Mouse (Mus musculus): Measurements from ENCODE around the gene Tubgcp2. TPM values are rescaled to one million over a fixed set of nuclear protein-coding genes. Genes with fewer than 3 reads are reported as not detected.

Gene Tubgcp2
- total RNA-seq, 2 experiments from 2014 or later, result 19.7 to 23.5 TPM

DNA sequence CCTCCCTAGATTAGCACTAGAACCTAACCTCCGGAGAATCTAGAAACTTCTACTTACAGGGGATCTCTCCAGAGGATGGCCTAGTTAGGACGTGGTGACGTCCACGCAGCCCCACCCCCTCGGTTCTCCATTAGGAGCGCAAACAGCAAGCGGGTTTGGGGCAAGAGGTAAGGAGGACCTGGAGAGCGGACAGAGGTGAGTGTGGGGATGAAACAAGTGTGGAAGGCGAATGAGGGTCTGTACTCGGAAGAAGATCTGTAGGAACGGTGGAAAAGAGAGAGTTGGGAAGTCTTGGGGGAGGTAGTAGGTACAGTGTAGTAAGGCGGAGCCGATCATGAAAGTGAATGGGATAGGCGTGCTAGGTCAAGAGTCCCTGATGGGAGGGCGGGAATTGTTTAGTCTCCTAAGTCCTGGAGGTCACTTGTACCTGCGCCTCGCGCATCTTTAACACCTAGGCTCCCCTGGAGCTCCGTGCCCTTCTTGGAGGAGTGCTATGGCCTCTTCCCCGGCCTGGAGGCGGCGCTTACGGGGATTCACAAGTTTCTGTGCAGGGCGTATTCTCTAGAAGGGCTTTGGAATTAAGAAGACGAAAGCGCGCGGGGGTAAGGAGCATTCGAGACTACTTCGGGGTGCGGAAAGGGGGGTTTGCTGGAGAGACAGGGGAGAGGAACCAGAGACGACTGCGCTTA, 86.0 kb downstream of the Tubgcp2 start:
- intact Hi-C loops (cut with DNase I), result no loop called here
- Histone ChIP-seq H3K27ac (peak overlapping the region; percentile 82), H3K4me3 (peak overlapping the region; percentile 81)
- DNase-seq, result peak; percentile 55
- TF ChIP-seq CTCF (IDR thresholded peaks at IDR 0.05), result no peak

DNA sequence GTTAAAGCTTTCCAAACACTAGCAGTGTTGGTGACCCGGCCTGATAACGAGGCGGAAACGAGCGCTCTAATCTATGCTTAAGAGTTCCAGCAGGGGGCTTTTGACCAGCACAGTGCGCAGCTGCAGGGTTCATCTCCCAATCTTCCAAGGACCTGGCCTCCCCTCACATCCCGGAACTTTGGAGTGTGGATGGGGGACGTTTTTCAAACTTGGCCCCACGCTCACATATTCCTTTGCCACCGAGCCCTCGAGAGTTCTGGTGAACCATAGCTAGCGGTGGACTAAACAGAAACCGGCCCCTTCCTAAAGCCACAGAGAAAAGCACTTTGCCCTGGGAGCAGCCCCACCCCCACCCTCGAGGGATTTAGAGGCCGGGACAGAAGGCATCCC, 86.6 kb downstream of the Tubgcp2 start:
- H3K27ac ChIP-seq, result peak overlapping the region; percentile 82
- peak; percentile 51 for TF ChIP-seq CTCF (IDR thresholded peaks at IDR 0.05)
- intact Hi-C loops (cut with DNase I), result no loop called here
- peak; percentile 50 for DNase-seq
- peak overlapping the region; percentile 81 for H3K4me3 ChIP-seq

DNA sequence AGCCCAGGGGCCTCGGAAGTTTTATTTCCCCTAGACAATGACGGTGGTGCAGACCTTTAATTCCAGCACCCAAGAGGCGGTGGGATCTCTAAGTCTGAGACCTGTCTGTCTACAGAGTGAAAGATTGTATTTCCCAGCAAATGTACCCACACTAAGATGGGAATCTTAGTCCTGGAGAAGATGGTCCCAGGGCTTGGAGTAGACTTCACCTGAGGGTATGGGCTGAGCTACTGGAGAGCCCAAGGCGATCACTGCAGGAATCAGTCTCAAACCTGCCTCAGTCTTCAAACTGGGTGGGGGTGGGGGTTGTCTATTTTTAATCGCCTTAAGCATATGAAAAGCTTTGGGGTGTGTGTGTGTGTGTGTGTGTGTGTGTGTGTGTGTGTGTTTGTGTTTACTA, 90.4 kb downstream of the Tubgcp2 start:
- intact Hi-C loops (cut with DNase I), result no loop called here
- TF ChIP-seq CTCF (IDR thresholded peaks at IDR 0.05), result no peak
- no peak for DNase-seq
- no peak overlapping the region for H3K4me3 ChIP-seq
- no peak overlapping the region for H3K27ac ChIP-seq

Small RNA genes within 50 kb of the gene (microRNA-seq; reads per million reads assigned to microRNA genes)
- not detected for gene Mir202
- gene Mir7062, result not detected
- gene mmu-mir-7686, result not detected

Other genes with a start within 250 kb of the Tubgcp2 start
- under 1 TPM in 1 of 2 experiments, not detected in 1; 0.08 TPM for gene Adgra1, start 202.5 kb downstream of the Tubgcp2 start, total RNA-seq (2021)
- gene Kndc1, start 142.0 kb downstream of the Tubgcp2 start, total RNA-seq (2021), result not detected
- not detected for gene Utf1, start 92.9 kb downstream of the Tubgcp2 start, total RNA-seq (2021)
- not detected for gene 6430531B16Rik, start 57.9 kb downstream of the Tubgcp2 start, total RNA-seq (2021)
- gene Adam8, start 44.1 kb downstream of the Tubgcp2 start, total RNA-seq (2021), result under 1 TPM; 0.39 to 0.43 TPM
- 1 to 10 TPM; 8.4 to 8.6 TPM for gene Zfp511, start 278 bp downstream of the Tubgcp2 start, total RNA-seq (2021)
- not detected for gene Msx3, start 12.4 kb upstream of the Tubgcp2 start, total RNA-seq (2021)
- gene Caly, start 45.9 kb upstream of the Tubgcp2 start, total RNA-seq (2021), result under 1 TPM in 1 of 2 experiments, not detected in 1; 0.20 TPM
- not detected for gene Prap1, start 56.7 kb upstream of the Tubgcp2 start, total RNA-seq (2021)
- gene Fuom, start 65.8 kb upstream of the Tubgcp2 start, total RNA-seq (2021), result 10 to 100 TPM; 35.2 to 52.0 TPM
- 1 to 10 TPM; 3.6 to 5.1 TPM for gene Paox, start 79.1 kb upstream of the Tubgcp2 start, total RNA-seq (2021)
- 100 to 1,000 TPM; 116 to 201 TPM for gene Echs1, start 79.8 kb upstream of the Tubgcp2 start, total RNA-seq (2021)
- 10 to 100 TPM; 26.5 to 33.2 TPM for gene Mtg1, start 100.9 kb upstream of the Tubgcp2 start, total RNA-seq (2021)
- gene Sprn, start 118.2 kb upstream of the Tubgcp2 start, total RNA-seq (2021), result under 1 TPM; 0.13 to 0.50 TPM
- gene Olfr522, start 128.1 kb upstream of the Tubgcp2 start, total RNA-seq (2021), result not detected
- gene Olfr523, start 136.5 kb upstream of the Tubgcp2 start, total RNA-seq (2021), result not detected
- gene Olfr524, start 169.3 kb upstream of the Tubgcp2 start, total RNA-seq (2021), result not detected
- gene Cd163l1, start 181.6 kb upstream of the Tubgcp2 start, total RNA-seq (2021), result not detected
- not detected for gene 5830411N06Rik, start 210.6 kb upstream of the Tubgcp2 start, total RNA-seq (2021)